Comparison of ENCODE assay signal across 23 mouse cellular contexts in genomic region chr19:43845331-43845908, GRCm38 (mm10).
DNase-seq lines count a peak whose midpoint lies in the region; ATAC-seq and TF ChIP-seq lines count a peak whose summit lies in the region.
"Had no signal": no experiment of that assay in that cellular context is flagged by ENCODE, and none has a peak within 500 bp of the region (broad histone marks: within the 10 kb centered on the region; RNA-seq: fewer than 3 reads in every experiment).

No protein-coding gene starts in this region.

- H3K27me3 ChIP-seq in forebrain, embryonic 10.5 days (ENCODE audit: poor library complexity, severe bottlenecking): no peaks in the 10 kb centered on the region
- no peaks in the 10 kb centered on the region for H3K27me3 ChIP-seq in forebrain, embryonic 15.5 days
- no peaks in the 10 kb centered on the region for H3K27me3 ChIP-seq in kidney, embryonic 16.5 days (ENCODE audit: insufficient read depth, low read length)
- no peaks in the 10 kb centered on the region for H3K27me3 ChIP-seq in stomach, postnatal 0 days (ENCODE audit: control insufficient read depth, insufficient read depth, low read length)
- no peaks in the 10 kb centered on the region for H3K27me3 ChIP-seq in heart, adult 2 months (ENCODE audit: control insufficient read depth, insufficient read depth, low read length)
- H3K27me3 ChIP-seq: embryonic facial prominence, embryonic 12.5 days; forebrain, embryonic 13.5 days; heart, embryonic 12.5 days; hindbrain, embryonic 12.5 days; limb, embryonic 13.5 days; liver, embryonic 12.5 days; midbrain, embryonic 15.5 days; neural tube, embryonic 13.5 days had no signal

- no peak overlapping the region for H3K4me2 ChIP-seq in forebrain, embryonic 15.5 days (replicated peaks)
- H3K4me2 ChIP-seq in kidney, embryonic 16.5 days (replicated peaks; ENCODE audit: low read depth, low read length): no peak overlapping the region
- H3K4me2 ChIP-seq in stomach, postnatal 0 days (replicated peaks; ENCODE audit: low read depth): no peak overlapping the region
- H3K4me2 ChIP-seq: embryonic facial prominence, embryonic 12.5 days; forebrain, embryonic 13.5 days; heart, embryonic 12.5 days; hindbrain, embryonic 12.5 days; limb, embryonic 13.5 days; liver, embryonic 12.5 days; midbrain, embryonic 15.5 days; neural tube, embryonic 13.5 days had no signal

- H3K4me1 ChIP-seq in forebrain, embryonic 10.5 days: peaks cover 8% of the 10 kb centered on the region
- H3K4me1 ChIP-seq in forebrain, embryonic 15.5 days: no peaks in the 10 kb centered on the region
- H3K4me1 ChIP-seq in kidney, embryonic 16.5 days (ENCODE audit: insufficient read depth, low read length): no peaks in the 10 kb centered on the region
- H3K4me1 ChIP-seq in stomach, postnatal 0 days (replicated peaks; ENCODE audit: control insufficient read depth, insufficient read depth): no peaks in the 10 kb centered on the region
- H3K4me1 ChIP-seq in heart, adult 2 months (ENCODE audit: control insufficient read depth, insufficient read depth, low read length): no peaks in the 10 kb centered on the region
- H3K4me1 ChIP-seq: forebrain, embryonic 13.5 days; heart, embryonic 12.5 days; hindbrain, embryonic 12.5 days; limb, embryonic 13.5 days; liver, embryonic 12.5 days; midbrain, embryonic 15.5 days; neural tube, embryonic 13.5 days had no signal

- no peak for DNase-seq in forebrain, embryonic 10.5 days (ENCODE audit: extremely low spot score, low spot score)
- no peak for DNase-seq in kidney, postnatal 10 days
- DNase-seq in embryo, embryonic 11 days: peak; percentile 38
- no peak for DNase-seq in stomach, postnatal 0 days (ENCODE audit: low spot score)
- DNase-seq in heart, adult 2 months: no peak
- DNase-seq: cerebellum, adult 18-20 months; cerebellum, postnatal 14 days; gastrocnemius, postnatal 10 days; heart, postnatal 10 days; lung, adult 2 months; lung, postnatal 4 days; thymus, postnatal 14 days had no signal

- no peak overlapping the region for H3K4me3 ChIP-seq in forebrain, embryonic 10.5 days
- no peak overlapping the region for H3K4me3 ChIP-seq in forebrain, embryonic 15.5 days
- H3K4me3 ChIP-seq in kidney, embryonic 16.5 days (ENCODE audit: low read length): no peak overlapping the region
- no peak overlapping the region for H3K4me3 ChIP-seq in stomach, postnatal 0 days (ENCODE audit: low read depth, low read length)
- no peak overlapping the region for H3K4me3 ChIP-seq in heart, adult 2 months
- H3K4me3 ChIP-seq: embryonic facial prominence, embryonic 12.5 days; erythroblast, embryonic 14.5 days; forebrain, embryonic 13.5 days; heart, embryonic 12.5 days; hindbrain, embryonic 12.5 days; limb, embryonic 13.5 days; liver, embryonic 12.5 days; midbrain, embryonic 15.5 days; neural tube, embryonic 13.5 days had no signal

- no peak for TF ChIP-seq CTCF in stomach, postnatal 0 days (IDR thresholded peaks at IDR 0.05; ENCODE audit: low read depth)
- no peak for TF ChIP-seq CTCF in heart, adult 2 months (IDR thresholded peaks at IDR 0.05)

- peak overlapping the region; percentile 30 for H3K27ac ChIP-seq in forebrain, embryonic 10.5 days
- H3K27ac ChIP-seq in forebrain, embryonic 15.5 days (replicated peaks): no peak overlapping the region
- H3K27ac ChIP-seq in kidney, embryonic 16.5 days (ENCODE audit: low read length): 0 out of 2 replicates have a peak overlapping the region, but pooled peaks have one; percentile 52
- 0 out of 2 replicates have a peak overlapping the region, but pooled peaks have one; percentile 8 for H3K27ac ChIP-seq in stomach, postnatal 0 days (replicated peaks)
- H3K27ac ChIP-seq in heart, adult 2 months: no peak overlapping the region
- H3K27ac ChIP-seq: embryonic facial prominence, embryonic 12.5 days; forebrain, embryonic 13.5 days; hindbrain, embryonic 12.5 days; limb, embryonic 13.5 days; liver, embryonic 12.5 days; midbrain, embryonic 15.5 days; neural tube, embryonic 13.5 days had no signal

- H3K36me3 ChIP-seq in forebrain, embryonic 10.5 days (replicated peaks): peaks cover 67% of the 10 kb centered on the region
- peaks cover 30% of the 10 kb centered on the region for H3K36me3 ChIP-seq in forebrain, embryonic 15.5 days
- peaks cover 42% of the 10 kb centered on the region for H3K36me3 ChIP-seq in kidney, embryonic 16.5 days (ENCODE audit: insufficient read depth, low read length)
- peaks cover 27% of the 10 kb centered on the region for H3K36me3 ChIP-seq in stomach, postnatal 0 days (ENCODE audit: control insufficient read depth, insufficient read depth, low read length)
- H3K36me3 ChIP-seq in heart, adult 2 months (ENCODE audit: control insufficient read depth, insufficient read depth, low read length): no peaks in the 10 kb centered on the region; the same call in 1 of the 2 replicates

- H3K9ac ChIP-seq in forebrain, embryonic 15.5 days (replicated peaks): no peak overlapping the region
- H3K9ac ChIP-seq in kidney, embryonic 16.5 days (replicated peaks; ENCODE audit: low read length): no peak overlapping the region
- H3K9ac ChIP-seq in stomach, postnatal 0 days (ENCODE audit: low read length): no peak overlapping the region
- H3K9ac ChIP-seq in heart, adult 2 months (ENCODE audit: low read depth, low read length): no peak overlapping the region
- H3K9ac ChIP-seq: embryonic facial prominence, embryonic 12.5 days; forebrain, embryonic 13.5 days; heart, embryonic 12.5 days; hindbrain, embryonic 12.5 days; limb, embryonic 13.5 days; liver, embryonic 12.5 days; midbrain, embryonic 15.5 days; neural tube, embryonic 13.5 days had no signal

- TF ChIP-seq EP300 in stomach, postnatal 0 days (optimal IDR thresholded peaks at IDR 0.05): no peak
- no peak for TF ChIP-seq EP300 in heart, adult 2 months (IDR thresholded peaks at IDR 0.05; ENCODE audit: insufficient read depth, low read depth, low read length)

- TF ChIP-seq POLR2A in heart, adult 2 months (IDR thresholded peaks at IDR 0.05; ENCODE audit: insufficient read depth, low read depth, low read length): no peak

- no peaks in the 10 kb centered on the region for H3K79me2 ChIP-seq in heart, adult 2 months (replicated peaks; ENCODE audit: control insufficient read depth, insufficient read depth, low read length)

- no peak for ATAC-seq in forebrain, embryonic 15.5 days (replicated peaks)
- peak; percentile 42; the same call in 1 of the 2 replicates for ATAC-seq in kidney, embryonic 16.5 days (ENCODE audit: low FRiP score, low TSS enrichment)
- ATAC-seq in stomach, postnatal 0 days (ENCODE audit: low FRiP score, low TSS enrichment): no peak
- ATAC-seq: forebrain, embryonic 13.5 days; liver, embryonic 12.5 days; midbrain, embryonic 15.5 days had no signal

- intact Hi-C loops in heart, adult 2 months (cut with DNase I): no loop called here

- WGBS in forebrain, embryonic 10.5 days: 61% methylated on average over 7 of the region's 7 CpGs
- 75% methylated on average over 7 of the region's 7 CpGs for WGBS in forebrain, embryonic 15.5 days
- WGBS in kidney, embryonic 16.5 days: 27% methylated on average over 7 of the region's 7 CpGs
- 49% methylated on average over 7 of the region's 7 CpGs for WGBS in stomach, postnatal 0 days
- 57% methylated on average over 7 of the region's 7 CpGs for WGBS in heart, adult 2 months

- no peaks in the 10 kb centered on the region for H3K9me3 ChIP-seq in forebrain, embryonic 10.5 days
- no peaks in the 10 kb centered on the region for H3K9me3 ChIP-seq in forebrain, embryonic 15.5 days
- H3K9me3 ChIP-seq in kidney, embryonic 16.5 days (ENCODE audit: low read length): no peaks in the 10 kb centered on the region
- no peaks in the 10 kb centered on the region for H3K9me3 ChIP-seq in stomach, postnatal 0 days (ENCODE audit: control insufficient read depth, low read length)
- H3K9me3 ChIP-seq: embryonic facial prominence, embryonic 12.5 days; forebrain, embryonic 13.5 days; heart, embryonic 12.5 days; hindbrain, embryonic 12.5 days; limb, embryonic 13.5 days; liver, embryonic 12.5 days; midbrain, embryonic 15.5 days; neural tube, embryonic 13.5 days had no signal

Comparison
In these comparisons a context has a peak if more than half of its experiments do, and no peak if none do; other contexts are left out.
1. H3K27ac ChIP-seq: peak in forebrain, embryonic 10.5 days (single experiment), kidney, embryonic 16.5 days (single experiment) and stomach, postnatal 0 days (single experiment); none in forebrain, embryonic 15.5 days (single experiment) and heart, adult 2 months (single experiment).